Mouse (Mus musculus) naive thymus-derived CD4-positive, alpha-beta T cell, adult 2 months (primary cell): ENCODE data around the gene Tpi1.
"Not testable (repeated sequence)": the region's sequence is repeated elsewhere in the genome, so short reads cannot be mapped to it uniquely, and the experiment has no call there.

ENCODE experiments used
- DNase-seq: peaks from one replicate; pipeline ENCODE4 v3.0.0-alpha.2; 2011; ENCODE audit warnings: low read depth

Tpi1 gene

GRCm38 (mm10) chr6:124831199-124831598 is 17.1 kb upstream of the Tpi1 start:
- not testable (repeated sequence) for DNase-seq

GRCm38 (mm10) chr6:124829799-124830700 is 16.0 kb upstream of the Tpi1 start:
- DNase-seq = peak; percentile 95

DNA sequence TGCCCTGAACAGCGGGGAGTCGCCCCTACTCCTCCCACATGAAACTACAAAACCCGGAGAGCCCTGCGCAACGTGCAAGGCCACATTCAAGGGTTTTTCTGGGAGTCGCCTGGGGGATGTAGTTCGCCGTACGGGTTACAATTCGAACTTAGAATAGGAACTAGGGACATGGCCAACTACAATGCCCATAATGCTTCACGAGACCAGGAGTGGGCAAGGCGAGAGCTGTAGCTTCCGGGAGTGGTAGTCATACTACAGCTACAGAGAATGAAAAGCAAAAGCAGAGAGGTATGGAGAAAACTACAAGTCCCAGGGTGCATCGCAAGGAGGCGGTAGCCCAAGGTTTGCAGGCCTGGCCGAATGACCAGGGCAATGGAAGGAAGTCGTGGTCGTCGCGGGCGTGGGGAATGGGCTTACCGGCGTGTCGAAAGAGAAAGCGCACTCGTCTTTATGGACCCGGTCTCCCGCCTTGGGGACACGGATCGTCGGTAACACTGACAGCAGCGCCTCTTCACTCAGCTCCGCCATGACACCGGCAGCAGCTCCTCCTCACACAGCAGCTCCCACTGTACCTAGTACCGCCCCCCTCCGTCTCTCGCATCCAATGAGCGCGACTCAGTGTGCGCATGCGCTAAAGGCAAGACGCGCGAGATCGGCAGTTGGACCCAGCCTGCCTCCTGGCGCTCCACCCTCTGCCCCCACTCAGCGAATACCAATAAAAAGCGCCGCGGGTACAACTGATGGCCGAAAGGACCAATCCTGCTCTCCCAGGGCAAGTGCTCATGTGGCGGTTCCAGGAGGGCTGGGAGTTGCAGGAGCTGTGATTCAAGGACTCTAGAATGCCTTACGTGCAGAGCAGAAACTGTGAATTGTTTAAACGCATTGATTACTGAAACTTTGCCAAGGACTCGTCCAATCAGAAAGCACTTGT is 15.0 kb upstream of the Tpi1 start, which contains the start of the genes Usp5 and Cdca3:
Gene Usp5 (minus strand): TSS at position 617 of the 931 bp plus-strand sequence.
Gene Cdca3 (plus strand): TSS at position 680 of the 931 bp plus-strand sequence.
- DNase-seq = peak; percentile 99

DNA sequence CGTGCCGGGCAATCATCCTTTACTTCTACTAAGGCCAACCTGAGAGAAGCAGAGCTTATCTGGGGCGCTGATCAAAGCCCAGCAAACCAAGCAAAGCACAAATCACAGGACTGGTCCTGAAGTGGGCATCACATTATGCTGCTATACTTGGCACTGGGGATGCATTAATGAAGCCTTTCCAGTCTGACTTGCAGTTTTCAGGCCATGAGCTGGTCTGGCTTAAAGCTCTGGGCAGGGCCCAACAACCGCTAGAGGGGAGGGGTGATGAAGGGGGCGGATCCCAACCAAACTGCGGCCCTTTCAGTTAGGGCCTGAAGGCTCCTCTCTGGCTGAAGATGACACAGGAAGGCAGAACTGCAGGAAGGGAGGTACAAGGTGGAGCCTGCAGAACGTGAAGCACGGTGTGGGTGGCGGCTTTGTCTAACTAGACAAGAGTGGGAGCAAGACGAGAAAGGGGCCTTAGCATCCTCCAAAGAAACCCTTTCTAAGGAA is 14.1 kb upstream of the Tpi1 start:
- peak; percentile 50 for DNase-seq

DNA sequence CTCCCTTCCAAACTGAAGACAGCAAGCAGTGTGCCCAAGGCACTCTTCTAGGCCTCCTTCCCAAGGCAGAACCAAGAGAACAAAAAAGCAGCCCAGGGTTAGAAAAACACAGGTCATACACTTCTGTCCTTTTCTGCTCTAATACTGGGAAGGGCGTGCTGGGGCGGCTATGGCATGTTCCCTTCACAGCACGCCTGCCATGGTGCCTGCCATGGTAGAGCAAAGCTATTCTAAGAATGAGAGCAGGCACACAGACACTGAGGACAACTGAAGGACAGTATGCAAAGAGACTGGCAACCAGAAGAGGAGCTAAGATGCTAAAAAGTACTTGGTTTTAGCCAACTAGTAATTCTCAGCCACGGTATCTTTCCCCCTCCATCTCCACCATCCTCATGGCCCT is 8.0 kb upstream of the Tpi1 start:
- DNase-seq = no peak

DNA sequence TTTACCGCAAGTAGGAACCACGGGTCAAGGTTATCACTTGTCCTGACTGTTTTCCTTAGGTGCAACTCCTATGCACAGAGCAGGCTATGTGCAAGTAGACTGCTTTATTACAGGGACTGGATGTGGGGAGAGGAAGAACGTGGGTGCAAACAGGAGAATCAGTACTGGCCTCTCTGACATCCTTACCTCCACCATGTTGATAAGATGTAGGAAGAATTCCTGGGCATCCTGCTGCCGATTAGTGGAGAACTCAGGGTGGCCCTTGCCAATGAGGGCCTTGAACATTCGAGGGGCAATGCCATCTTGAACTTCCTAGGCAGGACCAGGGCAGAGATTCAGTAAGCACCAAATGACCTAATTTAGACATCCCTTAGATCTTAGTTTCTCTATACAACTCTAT is 6.8 kb upstream of the Tpi1 start:
- DNase-seq = no peak

DNA sequence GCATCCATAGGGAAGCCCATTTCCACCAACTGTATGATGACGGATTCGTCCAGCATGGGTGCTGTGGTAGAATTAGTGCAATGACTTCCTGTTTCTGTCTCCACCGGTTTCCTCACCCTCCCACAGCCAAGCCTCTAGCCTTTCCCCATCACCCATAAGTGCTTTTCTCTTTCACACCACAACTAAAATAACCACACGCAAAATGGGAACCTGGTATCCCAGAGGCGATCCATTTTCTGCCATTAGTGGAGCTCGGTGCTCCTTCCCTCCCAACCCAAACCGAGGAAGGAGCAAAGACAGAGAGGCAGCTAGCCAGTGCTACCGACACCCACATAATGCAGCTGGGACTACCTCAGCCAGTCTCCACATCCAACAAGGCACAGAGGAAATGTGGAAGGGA is 3.9 kb upstream of the Tpi1 start:
- DNase-seq = no peak

DNA sequence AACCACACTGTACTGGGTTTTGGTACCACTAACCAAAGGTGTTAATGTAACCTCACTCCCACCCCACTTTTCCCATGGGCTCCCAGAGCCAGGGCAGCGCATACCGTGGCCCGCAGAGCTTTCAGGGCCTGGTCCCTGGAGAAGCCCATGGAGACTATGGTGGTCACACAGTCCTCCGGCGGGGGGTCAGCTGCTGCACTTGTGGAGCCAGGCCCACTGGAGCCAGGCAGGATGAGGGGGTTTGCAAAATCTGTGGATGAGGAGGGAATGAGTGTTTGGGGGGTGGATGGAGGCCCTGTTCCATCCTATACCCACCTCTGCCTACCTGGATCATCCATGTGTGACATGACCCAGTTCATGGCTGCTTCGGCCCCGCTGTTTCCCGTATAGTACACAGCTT is 3.5 kb upstream of the Tpi1 start:
- DNase-seq = no peak

DNA sequence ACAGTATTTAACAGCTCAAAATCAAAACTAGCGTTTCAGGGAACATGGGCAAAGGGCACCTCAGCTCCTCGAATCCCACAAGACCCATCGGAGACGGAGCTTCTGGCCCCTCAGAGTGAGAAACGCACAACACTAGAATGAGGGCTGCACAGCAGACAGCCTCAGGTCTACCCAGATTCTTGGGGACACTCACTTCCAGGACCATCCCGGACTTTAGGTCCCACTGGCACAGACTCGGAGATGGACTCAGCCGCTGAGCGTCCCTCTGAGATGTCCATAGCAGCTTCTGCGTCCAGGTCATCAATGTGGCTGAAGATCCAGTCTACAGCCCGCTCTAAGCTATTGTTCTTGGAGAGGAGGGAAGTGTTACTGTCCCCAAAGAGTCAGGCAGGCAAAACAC is 3.0 kb upstream of the Tpi1 start:
- no peak for DNase-seq

DNA sequence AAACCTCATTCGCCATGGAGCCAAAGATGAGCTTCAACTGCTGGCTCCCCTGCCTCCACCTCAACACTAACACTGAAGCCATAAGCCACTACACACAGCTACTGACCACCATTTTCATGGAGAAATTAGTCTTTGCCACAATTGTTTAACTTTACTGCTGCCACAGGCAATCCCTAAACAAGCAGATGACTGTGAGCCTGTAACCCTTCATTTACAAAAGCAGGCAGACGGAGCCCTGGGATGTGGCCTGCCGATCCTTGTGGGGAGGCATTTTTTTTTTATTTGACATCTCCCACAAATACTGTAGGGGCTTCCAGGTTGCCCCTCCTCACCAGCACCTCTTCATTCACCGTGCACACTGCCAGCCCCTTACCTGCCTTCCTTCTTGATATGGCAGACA is 2.5 kb upstream of the Tpi1 start:
- DNase-seq = no peak

DNA sequence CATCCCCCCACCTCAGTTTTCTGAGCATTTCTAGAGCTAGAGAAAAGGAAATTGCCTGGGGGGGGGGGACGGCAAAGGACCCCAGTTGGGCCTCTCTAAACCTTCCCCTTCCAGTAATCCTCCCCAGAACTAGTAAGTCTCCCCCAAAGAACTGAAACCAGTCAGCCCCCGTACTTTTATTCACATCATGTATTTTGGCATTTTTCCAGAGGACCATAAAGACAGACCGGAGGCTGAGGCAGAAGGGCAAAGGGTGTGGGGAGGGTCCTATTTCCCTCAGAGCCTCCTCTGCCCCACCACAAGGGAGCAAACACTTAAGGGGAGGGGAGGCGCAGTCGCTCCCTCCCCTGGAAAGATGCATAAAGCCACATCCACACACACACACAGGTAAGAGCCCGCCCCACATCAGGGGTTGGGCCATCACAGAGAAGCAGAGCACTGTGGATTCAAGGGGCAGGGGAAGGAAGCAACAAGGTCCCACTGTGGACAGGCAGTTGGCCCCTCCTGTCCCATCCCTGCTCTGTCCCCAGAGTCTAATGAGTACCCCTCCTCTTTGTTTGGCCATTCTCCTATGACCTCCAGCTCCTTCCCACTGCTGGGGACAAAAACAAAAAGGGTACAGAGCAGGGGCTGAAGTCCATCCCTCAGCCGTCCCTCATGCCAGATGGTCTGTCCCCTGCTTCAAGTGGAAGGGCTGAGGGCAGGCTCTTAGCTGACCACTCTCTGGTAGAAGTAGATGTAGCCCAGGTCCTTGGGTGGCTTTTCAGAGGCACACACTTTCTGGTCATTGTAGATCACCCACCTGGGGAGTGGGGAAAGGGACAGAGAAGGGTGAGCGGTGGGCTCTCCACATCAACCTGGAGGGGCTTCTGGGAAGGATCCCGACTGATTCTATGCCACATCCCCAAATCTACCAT is 1.0 kb upstream of the Tpi1 start:
- no peak for DNase-seq

DNA sequence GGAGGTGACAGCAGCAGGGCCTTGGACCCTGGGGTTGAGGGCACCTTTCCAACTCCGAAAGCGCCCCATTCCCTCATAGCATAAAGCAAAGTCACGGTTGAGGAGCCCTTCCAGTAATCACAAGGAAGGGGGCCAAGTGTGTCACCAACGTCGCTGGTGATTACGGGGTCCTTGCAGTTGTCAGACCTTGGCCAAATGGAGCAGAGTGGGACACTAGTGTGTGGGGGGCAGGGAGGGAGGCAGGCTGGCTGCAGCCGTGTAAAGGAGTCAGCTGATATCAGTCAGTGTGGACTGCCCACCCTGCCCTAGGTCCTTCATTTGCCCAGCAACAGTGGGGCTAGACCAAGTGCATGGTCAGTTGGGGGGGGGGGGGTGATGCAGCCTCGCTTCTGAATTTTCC is 352 bp upstream of the Tpi1 start:
- DNase-seq = no peak

DNA sequence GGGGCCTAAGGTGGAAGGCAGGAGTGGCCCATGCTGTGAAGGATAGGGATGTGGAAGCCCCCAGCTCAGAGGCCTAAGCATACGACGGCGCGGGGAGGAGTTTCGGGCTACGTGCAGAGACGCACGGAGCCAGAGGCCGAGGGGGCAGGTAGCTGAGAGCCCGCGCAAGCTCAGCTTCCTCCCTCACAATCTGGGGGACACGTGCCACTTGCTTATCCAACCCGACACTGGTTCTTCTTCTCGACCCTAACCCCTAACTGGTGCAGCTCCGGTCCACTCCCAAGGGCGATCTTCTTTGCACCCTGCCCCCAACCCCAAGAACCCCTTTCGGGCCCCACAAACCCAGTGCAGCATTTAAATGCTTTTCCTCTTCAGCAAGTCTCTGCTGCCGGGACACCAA is 600 bp downstream of the Tpi1 start:
- peak; percentile 72 for DNase-seq

DNA sequence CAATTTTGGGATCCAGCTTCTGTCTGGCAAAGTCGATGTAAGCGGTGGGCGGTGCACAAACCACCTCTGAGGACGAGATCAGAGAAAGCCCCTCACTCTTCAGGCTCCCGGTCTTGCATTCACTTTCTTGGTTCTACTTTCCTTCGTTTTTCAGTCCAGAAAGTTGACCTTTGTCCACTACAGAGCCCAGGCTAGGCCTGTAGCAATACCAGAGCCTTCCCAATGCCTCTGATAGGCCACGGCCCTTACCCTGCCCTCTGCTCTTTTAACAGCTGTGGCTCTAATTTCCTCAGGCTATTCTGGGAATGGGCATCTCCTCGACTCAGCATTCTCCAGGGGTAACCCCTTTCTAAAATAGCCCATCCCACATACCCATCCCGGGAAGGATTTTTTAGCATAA is 1.2 kb downstream of the Tpi1 start:
- no peak for DNase-seq

- no peak for DNase-seq
Observed at GRCm38 (mm10) chr6:124811701-124812560, 2.2 kb downstream of the Tpi1 start.

DNA sequence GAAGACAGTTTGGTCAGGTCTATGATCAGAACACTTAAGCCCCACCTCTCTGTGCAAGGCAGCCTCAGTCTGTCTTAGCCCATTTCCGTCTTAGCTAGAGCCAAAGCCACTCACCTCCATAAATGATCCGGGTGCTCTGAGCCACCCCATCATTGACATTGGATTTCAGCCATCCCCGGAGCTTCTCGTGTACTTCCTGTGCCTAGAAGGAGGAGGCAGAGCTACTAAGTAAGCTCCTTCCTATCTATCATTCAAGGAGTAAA is 2.8 kb downstream of the Tpi1 start:
- no peak for DNase-seq

- not testable (repeated sequence) for DNase-seq
Observed at GRCm38 (mm10) chr6:124810566-124811402, 3.3 kb downstream of the Tpi1 start.

DNA sequence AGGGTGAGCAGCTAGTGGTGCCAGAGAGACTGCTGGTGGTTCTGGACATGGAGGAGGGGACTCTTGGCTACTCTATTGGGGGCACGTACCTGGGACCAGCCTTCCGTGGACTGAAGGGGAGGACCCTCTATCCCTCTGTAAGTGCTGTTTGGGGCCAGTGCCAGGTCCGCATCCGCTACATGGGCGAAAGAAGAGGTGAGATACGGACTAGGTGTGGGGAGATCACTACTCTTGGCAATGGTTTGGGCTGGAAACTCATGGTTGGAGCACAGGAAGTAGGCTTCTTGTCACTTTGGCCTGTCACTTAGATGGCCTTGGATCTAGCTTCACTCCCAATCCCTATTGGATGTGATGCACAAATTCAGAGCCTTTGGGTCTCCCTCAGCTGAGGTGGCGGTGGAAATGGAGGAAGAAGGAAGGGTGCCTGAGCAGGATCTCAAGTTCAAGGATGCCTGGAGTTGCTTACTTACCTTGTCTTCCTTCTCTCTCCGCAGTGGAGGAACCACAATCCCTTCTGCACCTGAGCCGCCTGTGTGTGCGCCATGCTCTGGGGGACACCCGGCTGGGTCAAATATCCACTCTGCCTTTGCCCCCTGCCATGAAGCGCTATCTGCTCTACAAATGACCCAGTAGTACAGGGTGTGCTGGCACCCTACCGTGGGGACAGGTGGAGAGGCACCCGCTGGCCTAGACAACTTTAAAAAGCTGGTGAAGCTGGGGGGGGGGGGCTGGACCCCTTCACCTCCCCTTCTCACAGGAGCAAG is 4.1 kb downstream of the Tpi1 start:
- DNase-seq = no peak
